Mouse (Mus musculus): Measurements from ENCODE around the gene Ddx19b. TPM values are rescaled to one million over a fixed set of nuclear protein-coding genes. Genes with fewer than 3 reads are reported as not detected.
A peak's percentile ranks its signal among the peaks of the same experiment; 100 is the strongest.
"Not testable (repeated sequence)": the region's sequence is repeated elsewhere in the genome, so short reads cannot be mapped to it uniquely, and the experiment has no call there.

The Ddx19b gene
- total RNA-seq, 2 experiments from 2014 or later: 19.9 TPM

DNA sequence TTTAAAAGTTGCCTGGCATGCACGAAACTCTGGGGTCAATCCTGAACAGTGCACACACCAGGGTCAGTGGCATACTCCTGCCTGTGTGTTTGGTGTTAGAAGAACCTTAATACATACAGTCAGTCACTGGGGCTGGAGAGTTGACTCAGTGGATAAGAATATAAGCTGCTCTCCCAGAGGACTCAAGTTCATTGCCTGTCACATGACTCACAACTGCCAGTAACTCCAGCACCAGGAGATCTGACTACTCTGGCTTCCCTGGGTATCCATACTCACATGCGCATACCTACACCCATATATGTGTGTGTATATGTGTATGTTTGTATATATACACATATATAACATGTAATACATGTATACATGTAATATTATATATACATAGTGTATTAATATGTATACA lies 68.5 kb downstream of the Ddx19b start:
- DNase-seq: no peak

DNA sequence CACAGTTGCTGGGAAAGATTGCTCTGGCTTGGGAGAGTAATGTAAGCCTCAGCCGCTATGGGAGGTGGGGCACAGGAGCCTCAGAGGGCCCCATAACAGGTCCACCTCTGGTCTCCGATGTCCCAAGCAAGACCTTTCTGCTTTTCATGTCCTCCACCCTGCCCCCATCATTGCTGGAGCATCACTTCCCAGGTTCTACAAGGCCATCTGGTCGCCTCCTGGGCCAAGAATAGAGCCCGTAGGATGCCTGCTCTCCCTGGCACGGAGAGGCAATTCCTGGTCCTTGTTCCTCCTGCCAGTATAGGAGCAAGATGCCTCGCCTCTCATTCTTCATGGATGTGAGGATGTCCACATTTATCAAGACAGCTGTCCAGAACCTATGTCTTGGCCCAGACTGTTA lies 71.6 kb downstream of the Ddx19b start:
- no peak for DNase-seq

DNA sequence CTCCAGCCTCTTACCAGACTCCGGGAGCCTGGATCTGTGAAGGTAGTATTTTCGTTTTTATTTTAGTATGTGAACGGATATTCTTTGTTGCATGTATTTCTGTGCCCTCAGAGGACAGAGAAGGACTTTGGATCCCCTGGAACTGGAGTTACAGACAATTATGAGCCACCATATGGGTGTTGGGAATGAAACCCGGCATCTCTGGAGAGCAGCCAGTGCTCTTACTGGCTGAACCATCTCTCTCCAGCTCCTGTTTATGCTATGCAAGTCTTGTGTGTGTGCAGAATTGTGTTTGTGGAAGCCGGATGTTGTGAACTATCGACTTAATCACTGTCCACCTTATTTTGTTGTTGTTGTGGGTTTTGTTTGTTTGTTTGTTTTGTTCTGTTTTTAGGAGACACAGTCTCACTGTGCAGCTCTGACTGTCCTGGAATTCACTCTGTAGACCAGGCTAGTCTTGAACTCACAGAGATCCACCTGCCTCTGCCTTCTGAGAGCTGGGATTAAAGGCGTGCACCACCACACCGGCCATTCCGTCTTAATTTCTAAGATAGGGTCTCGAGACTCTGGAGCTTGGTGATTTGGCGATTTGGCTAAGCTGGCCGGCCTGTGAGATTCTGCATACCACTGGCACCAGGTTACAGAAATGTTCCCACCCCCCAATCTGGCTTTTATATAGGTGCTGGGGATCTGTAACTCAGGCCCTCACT lies 72.3 kb downstream of the Ddx19b start:
- DNase-seq: peak in 1 of 2 experiments; percentile 40

DNA sequence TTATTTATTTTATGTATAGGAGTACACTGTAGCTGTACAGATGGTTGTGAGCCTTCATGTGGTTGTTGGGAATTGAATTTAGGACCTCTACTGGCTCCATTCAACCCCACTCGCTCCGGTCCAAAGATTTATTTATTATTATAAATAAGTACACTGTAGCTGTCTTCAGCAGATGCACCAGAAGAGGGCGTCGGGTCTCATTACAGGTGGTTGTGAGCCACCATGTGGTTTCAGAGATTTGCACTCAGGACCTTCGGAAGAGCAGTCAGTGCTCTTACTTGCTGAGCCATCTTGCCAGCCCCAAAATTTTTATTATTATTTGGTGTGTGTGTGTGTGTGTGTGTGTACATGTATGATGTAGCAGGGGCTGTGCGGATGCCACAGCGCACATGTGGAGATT lies 73.0 kb downstream of the Ddx19b start:
- not testable (repeated sequence) for DNase-seq

DNA sequence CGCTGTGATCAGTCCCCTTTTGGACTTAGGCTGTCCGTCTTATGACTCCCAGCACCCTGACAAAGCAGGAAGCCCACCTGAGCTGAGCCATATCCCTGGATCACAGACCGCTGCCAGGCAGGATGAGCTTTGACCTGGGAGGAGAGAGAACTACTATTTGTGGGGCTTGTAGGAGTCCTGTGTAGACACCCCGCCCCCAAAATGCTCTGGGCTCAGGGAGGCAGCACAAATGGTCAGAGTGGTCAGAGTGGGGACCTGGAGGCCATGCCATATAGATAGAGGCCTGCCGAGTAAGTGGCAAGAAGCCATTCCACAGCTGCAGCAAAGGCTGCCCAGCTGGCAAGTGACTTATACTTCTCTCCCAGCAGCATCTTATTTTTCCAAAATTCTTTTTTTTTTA lies 73.4 kb downstream of the Ddx19b start:
- DNase-seq: no peak

DNA sequence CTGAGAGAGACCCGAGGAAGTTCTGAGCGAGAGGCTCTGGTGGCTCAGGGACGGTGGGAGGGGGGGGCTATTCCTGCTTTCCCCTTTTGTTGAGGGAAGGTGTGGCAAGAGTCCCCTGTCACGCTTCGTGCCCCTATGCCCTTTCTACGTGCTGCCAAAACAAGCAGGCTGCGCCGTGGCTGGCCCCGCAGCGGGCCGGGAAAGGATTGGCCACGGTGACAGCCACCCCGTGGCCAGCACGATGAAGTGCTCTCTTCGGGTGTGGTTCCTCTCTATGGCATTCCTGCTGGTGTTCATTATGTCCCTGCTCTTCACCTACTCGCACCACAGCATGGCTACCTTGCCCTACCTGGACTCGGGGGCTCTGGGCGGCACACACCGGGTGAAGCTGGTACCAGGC lies 74.1 kb downstream of the Ddx19b start:
- DNase-seq: no peak

DNA sequence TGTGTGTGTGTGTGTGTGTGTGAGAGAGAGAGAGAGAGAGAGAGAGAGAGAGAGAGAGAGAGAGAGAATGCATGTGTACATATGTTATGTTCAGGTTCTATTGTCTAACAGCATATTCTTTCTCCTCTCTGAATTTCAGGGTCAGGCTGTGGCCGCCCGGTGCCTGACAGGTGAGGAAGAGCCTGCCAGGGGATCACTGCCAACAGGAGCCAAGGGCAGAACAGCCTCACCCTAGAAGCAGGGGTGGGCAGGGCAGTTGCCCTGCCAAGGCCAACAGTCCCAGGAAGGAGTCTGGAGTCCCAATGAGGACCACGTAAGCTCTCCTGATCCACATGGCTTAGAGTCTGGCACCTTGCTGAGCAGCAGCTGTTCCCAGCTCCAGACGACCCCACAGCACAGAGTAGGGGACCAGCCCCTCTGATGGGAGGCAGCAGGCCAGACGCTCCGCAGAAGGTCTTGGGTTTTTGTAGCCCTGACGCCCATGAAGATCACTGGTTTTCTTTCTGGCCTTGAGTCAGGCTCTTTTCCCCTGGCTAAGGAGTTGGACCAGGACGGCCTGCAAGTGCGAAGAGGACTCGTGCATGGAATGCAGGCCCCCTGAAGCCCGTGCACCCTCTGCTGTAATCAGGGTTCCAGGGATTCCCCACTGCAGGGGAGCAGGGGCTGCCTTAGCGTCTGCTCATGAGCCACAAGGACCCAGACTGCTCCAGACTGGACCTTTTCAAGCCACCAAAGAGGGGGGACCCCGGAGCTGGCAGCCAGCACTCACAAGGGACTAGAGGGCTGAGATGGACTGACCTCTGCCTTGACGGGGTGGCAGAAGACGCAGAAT lies 74.7 kb downstream of the Ddx19b start:
- no peak for DNase-seq

DNA sequence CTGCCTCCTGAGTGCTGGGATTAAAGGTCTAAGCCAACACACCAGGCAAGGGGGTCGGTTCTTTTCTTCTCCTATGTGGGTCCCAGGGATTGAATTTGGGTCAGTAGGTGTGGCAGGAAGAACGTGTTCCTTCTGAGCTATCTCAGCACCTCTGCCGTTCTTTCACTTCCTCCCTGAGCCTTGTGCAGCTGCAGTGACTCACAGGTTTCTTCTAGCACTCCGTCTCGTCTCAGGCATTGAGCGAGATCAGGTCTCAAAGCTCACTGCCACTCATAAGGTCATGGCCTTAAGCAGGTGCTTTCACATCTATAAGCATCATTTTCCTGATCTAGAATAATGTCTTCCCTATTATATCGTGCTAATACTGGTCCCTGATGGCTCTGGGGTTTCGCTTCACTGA lies 76.8 kb downstream of the Ddx19b start:
- DNase-seq: no peak

Small RNAs within 50 kb of the gene (microRNA-seq; reads per million reads assigned to microRNA genes)
- 0 reads per million in 2 experiments for gene Gm24103
- 0.30 to 0.63 reads per million in 2 experiments for gene Mir3473d

Other genes with a start within 250 kb of the Ddx19b start
- gene Il34, start 225.8 kb downstream of the Ddx19b start, total RNA-seq (2021): 10 to 100 TPM; 76.7 to 81.1 TPM
- 10 to 100 TPM; 58.6 to 67.6 TPM for gene Cog4, start 185.2 kb downstream of the Ddx19b start, total RNA-seq (2021)
- 10 to 100 TPM; 73.1 to 76.9 TPM for gene Sf3b3, start 185.0 kb downstream of the Ddx19b start, total RNA-seq (2021)
- 10 to 100 TPM; 20.8 to 24.0 TPM for gene Fuk, start 129.3 kb downstream of the Ddx19b start, total RNA-seq (2021)
- 10 to 100 TPM; 94.9 to 95.6 TPM for gene St3gal2, start 111.8 kb downstream of the Ddx19b start, total RNA-seq (2021)
- 10 to 100 TPM; 28.9 to 31.0 TPM for gene Ddx19a, start 34.0 kb downstream of the Ddx19b start, total RNA-seq (2021)
- gene Aars, start 1.4 kb upstream of the Ddx19b start, total RNA-seq (2021): 10 to 100 TPM; 85.2 to 88.8 TPM
- not detected for gene Exosc6, start 24.6 kb upstream of the Ddx19b start, total RNA-seq (2021)
- 1 to 10 TPM; 1.1 to 1.2 TPM for gene Clec18a, start 60.7 kb upstream of the Ddx19b start, total RNA-seq (2021)
- 10 to 100 TPM; 25.9 to 26.1 TPM for gene Pdpr, start 62.9 kb upstream of the Ddx19b start, total RNA-seq (2021)
- 100 to 1,000 TPM; 140 to 142 TPM for gene Glg1, start 227.5 kb upstream of the Ddx19b start, total RNA-seq (2021)